Mouse (Mus musculus) G1E (cell line): Measurements from ENCODE around the gene Sun1.

Source experiments
- CTCF ChIP-seq: IDR thresholded peaks from 2 replicates; pipeline ENCODE4 v1.5.1; 2012; ENCODE audit warnings: low read depth, low read length, inconsistent platforms, mixed read lengths
- GATA1 ChIP-seq: IDR thresholded peaks from 2 replicates; pipeline ENCODE4 v1.6.1; 2012; ENCODE audit warnings: borderline replicate concordance, low read length, inconsistent platforms, mixed read lengths
- GATA2 ChIP-seq: IDR thresholded peaks from 2 replicates; pipeline ENCODE4 v1.6.1; 2012; ENCODE audit warnings: low read depth, low read length, inconsistent platforms, borderline replicate concordance
- POLR2AphosphoS5 ChIP-seq: IDR thresholded peaks from 2 replicates; pipeline ENCODE4 v1.6.1; 2012; ENCODE audit warnings: low read depth, low read length, inconsistent platforms; ENCODE audit not compliant: insufficient replicate concordance
- TAL1 ChIP-seq: conservative IDR thresholded peaks from 2 replicates; pipeline ENCODE4 v1.6.1; 2012; ENCODE audit warnings: low read depth, low read length, inconsistent platforms, mixed read lengths

DNA sequence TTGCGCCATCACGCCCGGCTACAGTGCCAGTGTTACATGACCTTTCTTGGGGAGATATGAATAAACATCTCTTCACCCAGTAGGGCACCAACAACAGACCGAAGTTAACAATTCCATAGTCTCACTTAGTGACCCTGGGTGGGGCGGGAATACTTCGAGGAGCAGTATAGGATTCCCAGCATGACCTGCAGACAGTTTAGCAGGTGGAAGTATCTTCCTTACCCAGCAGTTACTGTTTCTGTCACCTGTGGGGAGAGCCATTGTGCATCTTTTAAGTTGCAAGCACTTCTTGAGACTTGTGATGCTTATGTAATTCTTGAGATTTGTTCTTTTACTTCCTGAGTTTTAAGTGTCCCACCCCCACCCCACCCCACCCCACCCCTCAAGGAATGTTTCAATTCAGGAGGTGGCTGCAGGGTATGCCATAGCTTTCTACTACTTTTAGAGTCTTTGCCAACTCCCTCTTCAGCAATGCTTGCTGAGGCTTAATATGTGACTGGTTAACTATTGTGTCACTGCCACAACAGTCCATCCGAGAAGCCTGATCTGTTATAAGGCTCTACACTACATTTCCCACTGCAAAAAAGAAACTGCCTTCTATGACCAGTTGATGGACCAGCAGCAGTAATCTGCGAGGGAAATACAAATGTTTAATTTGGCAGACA lies 58.1 kb downstream of the Sun1 start:
- TF ChIP-seq CTCF (no peak), GATA1 (no peak), TAL1 (no peak), POLR2AphosphoS5 (no peak), GATA2 (no peak)
